Mouse (Mus musculus) layer of hippocampus, postnatal 36 days (tissue): ENCODE results near the gene Zfp668. TPM values are rescaled to one million over a fixed set of nuclear protein-coding genes. Genes with fewer than 3 reads are reported as not detected.
"Not testable (repeated sequence)": the region's sequence is repeated elsewhere in the genome, so short reads cannot be mapped to it uniquely, and the experiment has no call there.

Source experiments
- DNase-seq, 2 experiments: peaks; one replicate each; pipeline ENCODE4 v3.0.0; 2022
- total RNA-seq, 2 experiments: library from RNA; stranded (reverse); gene quantifications; 2 replicates each; pipeline ENCODE4 v1.2.3; 2021

Gene Zfp668
- 10 to 100 TPM; 24.5 to 25.5 TPM for total RNA-seq

GRCm38 (mm10) chr7:127876467-127877348, at the start of gene Zfp668:
Gene Zfp668, minus strand, starts transcription at chr7:127876828.
- peak; percentile 88 for DNase-seq

- DNase-seq: no peak
Observed at GRCm38 (mm10) chr7:127926066-127926465, 49.4 kb upstream of the Zfp668 start.

- DNase-seq: no peak
Observed at GRCm38 (mm10) chr7:127925252-127925651, 48.6 kb upstream of the Zfp668 start.

GRCm38 (mm10) chr7:127923714-127924113, 47.1 kb upstream of the Zfp668 start:
- DNase-seq: no peak

GRCm38 (mm10) chr7:127922451-127923275, 46.0 kb upstream of the Zfp668 start:
- peak in 1 of 2 experiments; percentile 30 for DNase-seq

- DNase-seq: no peak
Observed at GRCm38 (mm10) chr7:127921516-127921915, 44.9 kb upstream of the Zfp668 start.

- no peak for DNase-seq
Observed at GRCm38 (mm10) chr7:127919290-127919689, 42.7 kb upstream of the Zfp668 start.

- no peak for DNase-seq
Observed at GRCm38 (mm10) chr7:127918203-127918602, 41.6 kb upstream of the Zfp668 start.

- no peak for DNase-seq
Observed at GRCm38 (mm10) chr7:127915293-127915692, 38.7 kb upstream of the Zfp668 start.

- DNase-seq: no peak
Observed at GRCm38 (mm10) chr7:127912938-127913337, 36.3 kb upstream of the Zfp668 start.

GRCm38 (mm10) chr7:127912190-127912871, 35.7 kb upstream of the Zfp668 start, which contains the start of gene Kat8:
Gene Kat8, plus strand, starts transcription at chr7:127912516.
- DNase-seq: peak; percentile 86

GRCm38 (mm10) chr7:127908656-127909055, 32.0 kb upstream of the Zfp668 start:
- no peak for DNase-seq

- no peak for DNase-seq
Observed at GRCm38 (mm10) chr7:127907939-127908338, 31.3 kb upstream of the Zfp668 start.

GRCm38 (mm10) chr7:127903971-127904796, 27.6 kb upstream of the Zfp668 start, which contains the start of gene Bckdk:
Gene Bckdk, plus strand, starts transcription at chr7:127904082.
- peak; percentile 75 to 78 for DNase-seq

GRCm38 (mm10) chr7:127901772-127902171, 25.1 kb upstream of the Zfp668 start:
- no peak for DNase-seq

- no peak for DNase-seq
Observed at GRCm38 (mm10) chr7:127899997-127900396, 23.4 kb upstream of the Zfp668 start.

- DNase-seq: no peak
Observed at GRCm38 (mm10) chr7:127898179-127898956, 21.7 kb upstream of the Zfp668 start.

GRCm38 (mm10) chr7:127897542-127897941, 20.9 kb upstream of the Zfp668 start:
- DNase-seq: no peak

- peak in 1 of 2 experiments; percentile 40 for DNase-seq
Observed at GRCm38 (mm10) chr7:127896384-127896783, 19.8 kb upstream of the Zfp668 start.

GRCm38 (mm10) chr7:127895891-127896290, 19.3 kb upstream of the Zfp668 start:
- DNase-seq: not testable (repeated sequence)

GRCm38 (mm10) chr7:127895442-127895841, 18.8 kb upstream of the Zfp668 start, which contains the start of the genes Gm21974 and Vkorc1:
Gene Gm21974, minus strand, starts transcription at chr7:127895454.
Gene Vkorc1, minus strand, starts transcription at chr7:127895617.
- peak; percentile 92 to 94 for DNase-seq
